Mouse (Mus musculus) limb, embryonic 13.5 days (tissue): ENCODE measurements around the gene Hfe. TPM values are rescaled to one million over a fixed set of nuclear protein-coding genes. Genes with fewer than 3 reads are reported as not detected.
A peak's percentile ranks its signal among the peaks of the same experiment; 100 is the strongest.
"Not testable (repeated sequence)": the region's sequence is repeated elsewhere in the genome, so short reads cannot be mapped to it uniquely, and the experiment has no call there.

Source experiments
- ATAC-seq: fragments of 200-750 bp; cut with Nextera tagmentation; 2 replicates; pipeline ENCODE4 v1.8.0; 2017; ENCODE audit warnings: low read depth, moderate number of reproducible peaks, moderate TSS enrichment; ENCODE audit not compliant: low FRiP score
- H3K27ac ChIP-seq: fragments of 300-500 bp; sonication (generic); 2 replicates; pipeline ENCODE4 v1.5.1; 2015; ENCODE audit warnings: inconsistent platforms, mild to moderate bottlenecking, moderate library complexity
- H3K27me3 ChIP-seq: fragments of 300-500 bp; sonication (generic); 2 replicates; pipeline ENCODE4 v1.6.1; 2015; ENCODE audit warnings: mild to moderate bottlenecking, inconsistent platforms
- H3K36me3 ChIP-seq: fragments of 300-500 bp; sonication (generic); 2 replicates; pipeline ENCODE4 v1.6.1; 2015; ENCODE audit warnings: inconsistent platforms, mild to moderate bottlenecking, moderate library complexity
- H3K4me1 ChIP-seq: fragments of 300-500 bp; sonication (generic); 2 replicates; pipeline ENCODE4 v1.6.1; 2015; ENCODE audit warnings: inconsistent platforms
- H3K4me2 ChIP-seq: fragments of 300-500 bp; sonication (generic); replicated peaks from 2 replicates; pipeline ENCODE4 v1.6.1; 2015; ENCODE audit warnings: inconsistent platforms, mild to moderate bottlenecking, moderate library complexity
- H3K4me3 ChIP-seq: fragments of 300-500 bp; sonication (generic); 2 replicates; pipeline ENCODE4 v1.5.1; 2015; ENCODE audit warnings: moderate library complexity, mild to moderate bottlenecking, inconsistent platforms
- H3K9ac ChIP-seq: fragments of 300-500 bp; sonication (generic); 2 replicates; pipeline ENCODE4 v1.6.1; 2015; ENCODE audit warnings: mild to moderate bottlenecking, inconsistent platforms
- H3K9me3 ChIP-seq: fragments of 300-500 bp; sonication (generic); 2 replicates; pipeline ENCODE4 v1.6.1; 2016; ENCODE audit warnings: inconsistent platforms
- WGBS: fragments of 180-500 bp; shearing (Covaris S2); methylation state at CpG from one replicate; pipeline ENCODE4 v1.1.7; 2015; 5-methylcytosine and 5-hydroxymethylcytosine counted together
- polyA plus RNA-seq: library from polyadenylated mRNA; unstranded; fragments of >200 nt; fragmentation: Nextera tagmentation; extraction: Ambion mirVana; gene quantifications from 2 replicates; pipeline ENCODE4 v1.2.1, GENCODE M21; 2015

The Hfe gene
- polyA plus RNA-seq, 1 experiment from 2014 or later, result 5.2 TPM

- 84% methylated on average over 4 of the region's 4 CpGs for WGBS
- Histone ChIP-seq H3K4me1 (peaks cover 21% of the 10 kb centered on the region), H3K9ac (no peak overlapping the region), H3K9me3 (no peaks in the 10 kb centered on the region), H3K4me2 (peak overlapping the region; percentile 30; the same call in 1 of the 2 replicates), H3K4me3 (no peak overlapping the region), H3K27ac (no peak overlapping the region), H3K27me3 (no peaks in the 10 kb centered on the region), H3K36me3 (no peaks in the 10 kb centered on the region)
- ATAC-seq, result no peak
These were observed 23.5 kb downstream of the Hfe start for GRCm38 (mm10) chr13:23687181-23687580.

DNA sequence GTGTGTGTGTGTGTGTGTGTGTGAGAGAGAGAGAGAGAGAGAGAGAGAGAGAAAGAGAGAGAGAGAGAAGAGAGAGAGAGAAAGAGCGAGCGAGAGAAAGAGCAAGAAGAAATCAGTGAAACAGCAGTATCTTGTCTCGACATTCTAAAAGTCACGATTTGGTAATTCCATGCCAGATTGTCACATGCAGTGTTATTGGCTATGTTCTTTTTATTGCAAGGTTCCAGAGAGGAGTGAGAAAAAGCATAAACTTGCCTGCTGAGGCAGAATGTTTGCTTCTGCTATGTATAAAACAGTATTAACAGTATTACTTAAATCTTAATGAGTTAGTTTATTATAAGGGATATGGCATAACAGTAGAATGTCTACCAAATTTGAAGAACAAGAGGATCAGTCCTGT is 24.7 kb downstream of the Hfe start:
- Histone ChIP-seq H3K4me3 (peak overlapping the region; percentile 51), H3K4me2 (peak overlapping the region; percentile 76), H3K4me1 (peaks cover 21% of the 10 kb centered on the region), H3K9ac (peak overlapping the region; percentile 79), H3K9me3 (no peaks in the 10 kb centered on the region), H3K36me3 (no peaks in the 10 kb centered on the region), H3K27ac (peak overlapping the region; percentile 98), H3K27me3 (no peaks in the 10 kb centered on the region)
- WGBS, result 45% methylated on average over 4 of the region's 4 CpGs
- ATAC-seq, result no peak

DNA sequence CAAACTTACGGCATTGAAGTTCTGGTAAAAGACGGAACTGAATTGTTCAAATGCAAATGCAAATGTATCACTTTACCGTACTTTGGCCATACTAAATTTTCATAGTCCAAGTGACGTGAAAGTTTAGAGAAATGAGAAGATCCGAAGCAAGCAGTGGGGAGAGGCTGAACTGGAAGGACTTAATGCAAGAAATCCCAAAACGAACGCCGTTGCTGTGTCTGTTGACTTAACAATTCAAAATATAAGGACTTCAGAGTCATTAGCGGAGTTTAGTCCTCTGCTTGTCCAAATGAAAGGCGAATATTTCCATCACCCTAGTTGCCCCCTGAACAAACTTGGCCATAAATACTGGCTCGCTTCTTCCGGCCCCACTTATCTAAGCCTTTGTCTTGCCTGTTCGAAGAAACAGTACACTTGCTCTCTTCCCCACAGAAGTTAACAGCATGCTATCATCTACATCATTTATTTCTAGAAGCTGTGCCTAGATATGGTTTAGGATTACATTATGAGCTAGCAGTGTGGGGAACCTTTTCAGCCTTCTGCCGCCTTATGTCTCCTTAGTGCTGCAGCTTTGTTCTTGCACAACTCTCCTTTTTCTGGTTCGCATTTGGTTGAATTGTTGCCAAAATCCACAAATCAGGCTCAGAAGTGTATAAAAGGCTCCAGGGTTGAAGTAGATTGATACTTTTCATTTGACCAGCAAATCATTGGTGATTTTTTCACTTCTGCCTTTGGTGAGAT is 25.4 kb downstream of the Hfe start:
- no peak for ATAC-seq
- peak overlapping the region; percentile 98 for H3K27ac ChIP-seq
- 9% methylated on average over 15 of the region's 15 CpGs for WGBS
- H3K9ac ChIP-seq, result peak overlapping the region; percentile 79
- no peaks in the 10 kb centered on the region for H3K9me3 ChIP-seq
- H3K4me2 ChIP-seq, result peak overlapping the region; percentile 76
- peaks cover 21% of the 10 kb centered on the region for H3K4me1 ChIP-seq
- no peaks in the 10 kb centered on the region for H3K36me3 ChIP-seq
- peak overlapping the region; percentile 51 for H3K4me3 ChIP-seq
- H3K27me3 ChIP-seq, result no peaks in the 10 kb centered on the region

GRCm38 (mm10) chr13:23684295-23684945 is 26.2 kb downstream of the Hfe start:
- ATAC-seq, result peak; percentile 13
- peaks cover 21% of the 10 kb centered on the region for H3K4me1 ChIP-seq
- not testable (repeated sequence) for H3K27me3 ChIP-seq, H3K9me3 ChIP-seq, H3K36me3 ChIP-seq
- H3K4me2 ChIP-seq, result peak overlapping the region; percentile 76
- under 1% methylated on average over 18 of the region's 37 CpGs for WGBS
- peak overlapping the region; percentile 51 for H3K4me3 ChIP-seq
- peak overlapping the region; percentile 98 for H3K27ac ChIP-seq
- H3K9ac ChIP-seq, result peak overlapping the region; percentile 79

- no peaks in the 10 kb centered on the region for H3K36me3 ChIP-seq
- no peaks in the 10 kb centered on the region for H3K27me3 ChIP-seq
- peak within 1 kb of the TSS; percentile 51 for H3K4me3 ChIP-seq
- H3K9me3 ChIP-seq, result no peaks in the 10 kb centered on the region
- peak within 1 kb of the TSS; percentile 76 for H3K4me2 ChIP-seq
- H3K4me1 ChIP-seq, result peaks cover 21% of the 10 kb centered on the region
- H3K9ac ChIP-seq, result peak within 1 kb of the TSS; percentile 79
- peak within 1 kb of the TSS; percentile 98 for H3K27ac ChIP-seq
- peak; percentile 99 for ATAC-seq
- WGBS, result 0% methylated on average over 32 of the region's 32 CpGs
These were observed 26.8 kb downstream of the Hfe start, which contains the start of the genes Hist1h2ac and Hist1h2bc for GRCm38 (mm10) chr13:23683755-23684281. Gene Hist1h2ac (minus strand): TSS chr13:23683948. Gene Hist1h2bc (plus strand): TSS chr13:23684199.

DNA sequence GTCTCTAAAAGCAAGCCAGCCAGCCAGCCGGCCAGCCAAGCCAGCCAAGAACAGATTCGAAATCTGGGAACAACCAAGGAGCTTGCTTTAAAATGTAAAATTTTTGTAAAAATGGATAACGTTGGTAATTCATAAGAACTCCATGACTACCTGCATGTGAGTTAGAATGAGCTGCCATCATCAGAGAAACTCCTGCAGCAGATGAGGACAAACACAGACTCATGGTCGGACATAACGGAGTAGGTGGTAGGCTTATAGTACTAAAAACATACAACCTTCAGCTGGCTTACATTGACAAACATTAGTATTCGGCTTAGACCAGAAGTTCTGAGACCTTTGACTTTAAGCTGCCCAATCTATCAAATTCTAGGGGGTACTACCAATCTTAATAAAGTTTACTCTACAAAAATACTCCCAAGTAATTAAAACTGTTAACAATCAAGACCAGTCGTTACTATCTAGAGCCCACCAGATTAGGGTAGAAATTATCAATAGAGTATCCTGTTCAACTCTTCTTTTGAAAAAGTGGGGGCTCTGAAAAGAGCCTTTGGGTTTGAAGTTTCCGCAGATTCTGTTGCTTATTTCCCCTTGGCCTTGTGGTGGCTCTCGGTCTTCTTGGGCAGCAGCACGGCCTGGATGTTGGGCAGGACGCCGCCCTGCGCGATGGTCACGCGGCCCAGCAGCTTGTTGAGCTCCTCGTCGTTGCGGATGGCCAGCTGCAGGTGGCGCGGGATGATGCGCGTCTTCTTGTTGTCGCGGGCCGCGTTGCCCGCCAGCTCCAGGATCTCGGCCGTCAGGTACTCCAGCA is 27.5 kb downstream of the Hfe start:
- Histone ChIP-seq H3K4me2 (peak overlapping the region; percentile 65), H3K4me1 (peaks cover 21% of the 10 kb centered on the region), H3K27ac (peak overlapping the region; percentile 92), H3K9ac (peak overlapping the region; percentile 73), H3K4me3 (peak overlapping the region; percentile 51)
- H3K36me3 ChIP-seq, ATAC-seq, H3K9me3 ChIP-seq, H3K27me3 ChIP-seq: not testable (repeated sequence)
- 8% methylated on average over 18 of the region's 30 CpGs for WGBS

- peak overlapping the region; percentile 51 for H3K4me3 ChIP-seq
- H3K27ac ChIP-seq, result peak overlapping the region; percentile 92
- peak overlapping the region; percentile 65 for H3K4me2 ChIP-seq
- H3K4me1 ChIP-seq, result peaks cover 21% of the 10 kb centered on the region
- ATAC-seq, result no peak
- WGBS, result 67% methylated on average over 1 of the region's 1 CpGs
- H3K36me3 ChIP-seq, result no peaks in the 10 kb centered on the region
- no peaks in the 10 kb centered on the region for H3K9me3 ChIP-seq
- H3K9ac ChIP-seq, result peak overlapping the region; percentile 73
- H3K27me3 ChIP-seq, result no peaks in the 10 kb centered on the region
These were observed 28.1 kb downstream of the Hfe start for GRCm38 (mm10) chr13:23682623-23682946.

GRCm38 (mm10) chr13:23681990-23682582 is 28.6 kb downstream of the Hfe start:
- Histone ChIP-seq H3K9me3 (no peaks in the 10 kb centered on the region), H3K27ac (0 out of 2 replicates have a peak overlapping the region, but pooled peaks have one; percentile 92), H3K4me3 (peak overlapping the region; percentile 51; the same call in 1 of the 2 replicates), H3K9ac (peak overlapping the region; percentile 73), H3K4me2 (peak overlapping the region; percentile 65), H3K4me1 (peaks cover 18% of the 10 kb centered on the region), H3K36me3 (no peaks in the 10 kb centered on the region), H3K27me3 (no peaks in the 10 kb centered on the region)
- no peak for ATAC-seq
- 89% methylated on average over 6 of the region's 6 CpGs for WGBS

- no peak overlapping the region for H3K4me3 ChIP-seq
- no peaks in the 10 kb centered on the region for H3K9me3 ChIP-seq
- WGBS, result 75% methylated on average over 3 of the region's 3 CpGs
- no peak overlapping the region for H3K4me2 ChIP-seq
- H3K36me3 ChIP-seq, result no peaks in the 10 kb centered on the region
- H3K27ac ChIP-seq, result no peak overlapping the region
- no peak overlapping the region for H3K9ac ChIP-seq
- H3K4me1 ChIP-seq, result no peaks in the 10 kb centered on the region
- no peaks in the 10 kb centered on the region for H3K27me3 ChIP-seq
- no peak for ATAC-seq
These were observed 48.1 kb downstream of the Hfe start for GRCm38 (mm10) chr13:23662536-23662935.

- Histone ChIP-seq H3K4me1 (no peaks in the 10 kb centered on the region), H3K27ac (no peak overlapping the region)
- no peak for ATAC-seq
These were observed 50.9 kb downstream of the Hfe start for GRCm38 (mm10) chr13:23659636-23660366.

More at GRCm38 (mm10) chr13:23659636-23660366, 50.9 kb downstream of the Hfe start:
- Histone ChIP-seq H3K36me3 (no peaks in the 10 kb centered on the region), H3K27me3 (no peaks in the 10 kb centered on the region), H3K9ac (no peak overlapping the region), H3K4me3 (no peak overlapping the region), H3K9me3 (no peaks in the 10 kb centered on the region), H3K4me2 (no peak overlapping the region)
- WGBS, result 76% methylated on average over 6 of the region's 6 CpGs
